Mouse (Mus musculus) myocyte (in vitro differentiated cells): ENCODE measurements around the gene Slc2a5.

Experiments used
- MAX ChIP-seq: IDR thresholded peaks from one replicate; pipeline ENCODE4 v1.6.1; 2011; ENCODE audit warnings: low read depth, mild to moderate bottlenecking, control low read depth
- MYOD1 ChIP-seq, 3 experiments: IDR thresholded peaks; one replicate each; pipeline ENCODE4 v1.6.1; 2011; ENCODE audit warnings: control low read depth in 2 of 3, low read depth in 2 of 3, mild to moderate bottlenecking in 2 of 3, moderate library complexity in 1 of 3; ENCODE audit not compliant: insufficient read length in 2 of 3, control insufficient read depth in 1 of 3
- POLR2A ChIP-seq: IDR thresholded peaks from one replicate; pipeline ENCODE4 v1.6.1; 2011; ENCODE audit warnings: low read depth, mild to moderate bottlenecking, control low read depth, moderate library complexity; ENCODE audit not compliant: insufficient read length
- USF1 ChIP-seq: IDR thresholded peaks from one replicate; pipeline ENCODE4 v1.6.1; 2011; ENCODE audit warnings: low read depth, mild to moderate bottlenecking, control low read depth, moderate library complexity

DNA sequence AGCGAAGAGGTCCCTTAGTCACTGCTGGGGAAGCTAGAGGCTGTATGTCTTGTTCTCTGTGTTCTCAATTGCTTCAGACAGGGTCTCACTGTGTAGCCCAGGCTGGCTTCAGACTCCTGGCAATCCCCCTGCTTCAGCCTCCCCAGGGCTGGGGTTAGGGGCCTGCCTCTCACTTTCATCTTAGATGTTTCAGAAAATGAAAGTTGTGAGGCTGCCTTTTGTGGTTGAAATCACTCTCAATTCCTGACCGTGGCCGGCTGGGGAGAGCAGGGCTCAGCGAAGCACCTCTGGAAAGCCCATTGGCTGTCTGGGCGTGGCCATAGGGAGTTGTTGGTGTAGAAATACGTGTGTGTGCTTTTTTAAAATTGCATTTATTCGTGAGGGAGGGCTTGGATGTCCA is 22.8 kb upstream of the Slc2a5 start:
- TF ChIP-seq POLR2A (no peak), USF1 (no peak), MYOD1 (IDR thresholded peaks at IDR 0.05; ENCODE audit: control insufficient read depth in 1 of 3, insufficient read length in 2 of 3, low read depth in 2 of 3) (no peak), MAX (no peak)
